Comparison of ENCODE assay signal across 14 mouse cellular contexts in genomic region chr10:99202363-99202762, GRCm38 (mm10).
DNase-seq lines count a peak whose midpoint lies in the region; ATAC-seq and TF ChIP-seq lines count a peak whose summit lies in the region.
"Had no signal": no experiment of that assay in that cellular context is flagged by ENCODE, and none has a peak within 500 bp of the region (broad histone marks: within the 10 kb centered on the region; RNA-seq: fewer than 3 reads in every experiment).

No protein-coding gene starts in this region.

- H3K4me2 ChIP-seq in liver, postnatal 0 days (ENCODE audit: low read depth, low read length), result no peak overlapping the region
- no peak overlapping the region for H3K4me2 ChIP-seq in hindbrain, embryonic 16.5 days (ENCODE audit: low read length)
- H3K4me2 ChIP-seq: hindbrain, embryonic 13.5 days; neural tube, embryonic 13.5 days had no signal

- no peaks in the 10 kb centered on the region for H3K27me3 ChIP-seq in embryonic facial prominence, embryonic 10.5 days (replicated peaks; ENCODE audit: low read depth, poor library complexity, severe bottlenecking)
- no peaks in the 10 kb centered on the region for H3K27me3 ChIP-seq in liver, postnatal 0 days (ENCODE audit: insufficient read depth, low read length)
- H3K27me3 ChIP-seq in hindbrain, embryonic 16.5 days (replicated peaks; ENCODE audit: control insufficient read depth, insufficient read depth, low read length), result no peaks in the 10 kb centered on the region
- H3K27me3 ChIP-seq: hindbrain, embryonic 13.5 days; neural tube, embryonic 13.5 days had no signal

- WGBS in embryonic facial prominence, embryonic 10.5 days, result 26% methylated on average over 8 of the region's 8 CpGs
- 52% methylated on average over 8 of the region's 8 CpGs for WGBS in liver, postnatal 0 days (ENCODE audit: insufficient replicate concordance)
- WGBS in hindbrain, embryonic 16.5 days, result 45% methylated on average over 8 of the region's 8 CpGs

- no peaks in the 10 kb centered on the region for H3K9me3 ChIP-seq in embryonic facial prominence, embryonic 10.5 days
- H3K9me3 ChIP-seq in liver, postnatal 0 days (ENCODE audit: low read length), result no peaks in the 10 kb centered on the region
- no peaks in the 10 kb centered on the region for H3K9me3 ChIP-seq in hindbrain, embryonic 16.5 days (ENCODE audit: control insufficient read depth, low read length)
- H3K9me3 ChIP-seq: hindbrain, embryonic 13.5 days; neural tube, embryonic 13.5 days had no signal

- peak; percentile 93 for ATAC-seq in liver, postnatal 0 days
- ATAC-seq in hindbrain, embryonic 16.5 days, result no peak
- ATAC-seq: activated CD4-positive, CD25-positive, alpha-beta regulatory T cell, adult 4 months had no signal

- H3K4me1 ChIP-seq in embryonic facial prominence, embryonic 10.5 days, result peaks cover 59% of the 10 kb centered on the region
- H3K4me1 ChIP-seq in liver, postnatal 0 days (ENCODE audit: insufficient read depth), result peaks cover 15% of the 10 kb centered on the region
- H3K4me1 ChIP-seq in hindbrain, embryonic 16.5 days (ENCODE audit: control insufficient read depth, insufficient read depth, low read depth, low read length), result peaks cover 5% of the 10 kb centered on the region

- H3K36me3 ChIP-seq in embryonic facial prominence, embryonic 10.5 days (replicated peaks), result peaks cover 13% of the 10 kb centered on the region
- H3K36me3 ChIP-seq in liver, postnatal 0 days (replicated peaks; ENCODE audit: insufficient read depth, low read length), result no peaks in the 10 kb centered on the region
- H3K36me3 ChIP-seq in hindbrain, embryonic 16.5 days (ENCODE audit: control insufficient read depth, insufficient read depth, low read length), result no peaks in the 10 kb centered on the region
- H3K36me3 ChIP-seq: hindbrain, embryonic 13.5 days; neural tube, embryonic 13.5 days had no signal

- no peak overlapping the region for H3K4me3 ChIP-seq in embryonic facial prominence, embryonic 10.5 days
- H3K4me3 ChIP-seq in liver, postnatal 0 days (ENCODE audit: low read depth, low read length), result no peak overlapping the region
- no peak overlapping the region for H3K4me3 ChIP-seq in hindbrain, embryonic 16.5 days (ENCODE audit: low read length)
- H3K4me3 ChIP-seq: erythroblast, embryonic 14.5 days; hindbrain, embryonic 13.5 days; neural tube, embryonic 13.5 days had no signal

- peak; percentile 39 for DNase-seq in kidney, adult 9 months
- DNase-seq in kidney, postnatal 10 days, result no peak
- peak; percentile 44 to 51 for DNase-seq in adrenal gland, postnatal 36 days
- peak; percentile 48 for DNase-seq in embryonic facial prominence, embryonic 10.5 days (ENCODE audit: low spot score)
- DNase-seq in liver, postnatal 0 days, result peak; percentile 41
- no peak for DNase-seq in urinary bladder, postnatal 25 days (ENCODE audit: low spot score)
- DNase-seq: cerebellum, adult 8-10 months; layer of hippocampus, adult 9-11 months; thymus, adult 18-20 months had no signal

- no peak overlapping the region for H3K9ac ChIP-seq in liver, postnatal 0 days (replicated peaks)
- H3K9ac ChIP-seq in hindbrain, embryonic 16.5 days (ENCODE audit: low read depth, low read length), result no peak overlapping the region
- H3K9ac ChIP-seq: hindbrain, embryonic 13.5 days; neural tube, embryonic 13.5 days had no signal

- TF ChIP-seq CTCF in liver, postnatal 0 days (IDR thresholded peaks at IDR 0.05; ENCODE audit: low read depth), result no peak

- H3K27ac ChIP-seq in embryonic facial prominence, embryonic 10.5 days (replicated peaks), result no peak overlapping the region; the same call in 1 of the 2 replicates
- peak overlapping the region; percentile 84 for H3K27ac ChIP-seq in liver, postnatal 0 days (ENCODE audit: low read depth)
- no peak overlapping the region for H3K27ac ChIP-seq in hindbrain, embryonic 16.5 days (ENCODE audit: low read depth, low read length)
- H3K27ac ChIP-seq: hindbrain, embryonic 13.5 days; neural tube, embryonic 13.5 days had no signal

- 0 out of 2 replicates have a peak, but pooled peaks have one; percentile 26 for TF ChIP-seq EP300 in liver, postnatal 0 days (IDR thresholded peaks at IDR 0.05; ENCODE audit: low read depth)

Comparison
In these comparisons a context has a peak if more than half of its experiments do, and no peak if none do; other contexts are left out.
1. DNase-seq: peak in kidney, adult 9 months (single experiment), adrenal gland, postnatal 36 days (2 of 2), embryonic facial prominence, embryonic 10.5 days (single experiment) and liver, postnatal 0 days (single experiment); none in kidney, postnatal 10 days (single experiment) and urinary bladder, postnatal 25 days (single experiment).